8 mouse cellular contexts compared by ENCODE assay signal in the genomic region with DNA sequence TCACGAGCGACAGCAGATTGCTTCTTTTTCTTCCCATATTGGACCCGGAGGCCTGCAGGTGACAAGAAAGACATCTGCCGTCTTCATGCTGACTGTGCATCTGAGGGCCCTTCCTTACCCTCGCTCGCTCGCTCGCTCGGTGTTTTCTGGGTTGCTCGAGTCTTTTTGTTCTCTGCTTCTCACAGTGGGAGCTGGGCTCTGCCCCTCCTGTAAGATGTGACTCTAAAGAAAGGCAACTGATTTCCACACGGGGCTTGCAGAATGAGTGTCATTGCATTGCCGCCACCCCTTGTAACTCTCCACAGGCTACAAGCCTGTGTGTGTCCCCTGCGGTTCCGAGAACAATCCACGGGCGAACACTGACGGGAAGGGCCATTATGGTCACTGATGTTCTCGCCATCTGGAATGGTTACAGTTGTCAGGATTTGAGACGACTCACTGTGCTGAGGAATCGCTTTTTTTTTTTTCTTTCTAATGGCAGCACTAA.
DNase-seq lines count a peak whose midpoint lies in the region; ATAC-seq lines count a peak whose summit lies in the region.

No protein-coding gene starts in this region.

- DNase-seq in heart, adult 8-10 months (ENCODE audit: low spot score): no peak
- DNase-seq in R1 (ENCODE audit: low read depth, low spot score) (peak; percentile 48), adipocyte (ENCODE audit: low spot score) (no peak)
- peak; percentile 7 for DNase-seq in embryonic facial prominence, embryonic 14.5 days (ENCODE audit: low spot score)
- peak; percentile 49 for DNase-seq in retina, embryonic 14.5 days (ENCODE audit: low spot score)
- DNase-seq in spleen, postnatal 36 days (ENCODE audit: low spot score in 2 of 2): no peak

- no peaks in the 10 kb centered on the region for H3K36me3 ChIP-seq in heart, embryonic 15.5 days
- H3K36me3 ChIP-seq in embryonic facial prominence, embryonic 14.5 days (ENCODE audit: control insufficient read depth, insufficient read depth, low read length): no peaks in the 10 kb centered on the region
- H3K36me3 ChIP-seq in limb, embryonic 13.5 days: no peaks in the 10 kb centered on the region

- H3K27ac ChIP-seq in heart, embryonic 15.5 days: no peak overlapping the region
- no peak overlapping the region for H3K27ac ChIP-seq in embryonic facial prominence, embryonic 14.5 days (replicated peaks; ENCODE audit: low read depth, low read length)
- no peak overlapping the region for H3K27ac ChIP-seq in limb, embryonic 13.5 days

- no peak for ATAC-seq in heart, embryonic 15.5 days (replicated peaks; ENCODE audit: insufficient number of reproducible peaks, insufficient read depth, low FRiP score, low read depth)
- no peak for ATAC-seq in embryonic facial prominence, embryonic 14.5 days (ENCODE audit: low read depth)
- ATAC-seq in limb, embryonic 13.5 days (ENCODE audit: low FRiP score, low read depth): no peak

- 0 out of 2 replicates have a peak overlapping the region, but pooled peaks have one; percentile 34 for H3K9ac ChIP-seq in heart, embryonic 15.5 days
- H3K9ac ChIP-seq in embryonic facial prominence, embryonic 14.5 days (ENCODE audit: low read depth, low read length): peak overlapping the region; percentile 40; the same call in 1 of the 2 replicates
- peak overlapping the region; percentile 45; the same call in 1 of the 2 replicates for H3K9ac ChIP-seq in limb, embryonic 13.5 days

- peak overlapping the region; percentile 62 for H3K4me2 ChIP-seq in heart, embryonic 15.5 days
- H3K4me2 ChIP-seq in embryonic facial prominence, embryonic 14.5 days (ENCODE audit: low read depth, low read length): peak overlapping the region; percentile 56
- peak overlapping the region; percentile 66 for H3K4me2 ChIP-seq in limb, embryonic 13.5 days (replicated peaks)

- peaks cover 14% of the 10 kb centered on the region for H3K4me1 ChIP-seq in heart, embryonic 15.5 days (replicated peaks)
- peaks cover 5% of the 10 kb centered on the region; the same call in 1 of the 2 replicates for H3K4me1 ChIP-seq in embryonic facial prominence, embryonic 14.5 days (ENCODE audit: control insufficient read depth, insufficient read depth, low read length)
- H3K4me1 ChIP-seq in limb, embryonic 13.5 days: peaks cover 44% of the 10 kb centered on the region

- 8% methylated on average over 20 of the region's 20 CpGs for WGBS in heart, embryonic 15.5 days
- WGBS in embryonic facial prominence, embryonic 14.5 days: 2% methylated on average over 20 of the region's 20 CpGs
- 4% methylated on average over 20 of the region's 20 CpGs for WGBS in limb, embryonic 13.5 days

- H3K9me3 ChIP-seq in heart, embryonic 15.5 days (replicated peaks): no peaks in the 10 kb centered on the region
- no peaks in the 10 kb centered on the region for H3K9me3 ChIP-seq in embryonic facial prominence, embryonic 14.5 days (ENCODE audit: control insufficient read depth, low read length)
- H3K9me3 ChIP-seq in limb, embryonic 13.5 days: no peaks in the 10 kb centered on the region

- no peaks in the 10 kb centered on the region for H3K27me3 ChIP-seq in heart, embryonic 15.5 days
- no peaks in the 10 kb centered on the region; the same call in 1 of the 2 replicates for H3K27me3 ChIP-seq in embryonic facial prominence, embryonic 14.5 days (replicated peaks; ENCODE audit: control insufficient read depth, insufficient read depth, low read length)
- H3K27me3 ChIP-seq in limb, embryonic 13.5 days: peaks cover 16% of the 10 kb centered on the region

- peak overlapping the region; percentile 36 for H3K4me3 ChIP-seq in heart, embryonic 15.5 days
- H3K4me3 ChIP-seq in embryonic facial prominence, embryonic 14.5 days (ENCODE audit: low read depth, low read length): peak overlapping the region; percentile 22
- peak overlapping the region; percentile 35 for H3K4me3 ChIP-seq in limb, embryonic 13.5 days

Comparison
In these comparisons a context has a peak if more than half of its experiments do, and no peak if none do; other contexts are left out.
1. DNase-seq: peak in R1 (single experiment), embryonic facial prominence, embryonic 14.5 days (single experiment) and retina, embryonic 14.5 days (single experiment); none in heart, adult 8-10 months (single experiment), adipocyte (single experiment) and spleen, postnatal 36 days (0 of 2).
2. Peak in every context shown above with its lines, with median percentiles within 50 percentile points of each other: H3K4me2 ChIP-seq, H3K4me3 ChIP-seq and H3K9ac ChIP-seq.